Mouse (Mus musculus) embryonic fibroblast, embryonic 13.5 days (primary cell): ENCODE measurements around the gene Scrn2. TPM values are rescaled to one million over a fixed set of nuclear protein-coding genes. Genes with fewer than 3 reads are reported as not detected.

Experiments
- H3K27ac ChIP-seq: 2 replicates; pipeline ENCODE4 v1.5.1; 2012; ENCODE audit warnings: low read length, control low read depth, inconsistent platforms; ENCODE audit not compliant: insufficient read depth
- H3K4me1 ChIP-seq: 2 replicates; pipeline ENCODE4 v1.6.1; 2011; ENCODE audit warnings: low read length; ENCODE audit not compliant: control insufficient read depth, insufficient read depth
- H3K4me3 ChIP-seq: 2 replicates; pipeline ENCODE4 v1.5.1; 2011; ENCODE audit warnings: mild to moderate bottlenecking, control low read depth, low read length; ENCODE audit not compliant: insufficient read depth
- CTCF ChIP-seq: IDR thresholded peaks from 2 replicates; pipeline ENCODE4 v1.5.1; 2011; ENCODE audit warnings: mild to moderate bottlenecking, control low read depth, low read length, moderate library complexity, borderline replicate concordance; ENCODE audit not compliant: insufficient read depth
- POLR2A ChIP-seq: IDR thresholded peaks from 2 replicates; pipeline ENCODE4 v1.6.1; 2011; ENCODE audit warnings: low read depth, mild to moderate bottlenecking, control low read depth, low read length, moderate library complexity
- polyA plus RNA-seq: library from polyadenylated mRNA; stranded (reverse); fragments of >200 nt; gene quantifications from 2 replicates; pipeline ENCODE4 v1.2.4, GENCODE M21; 2011; ENCODE audit warnings: low read depth; ENCODE audit not compliant: missing spikeins, insufficient read length

The Scrn2 gene
- polyA plus RNA-seq, 1 experiment: 9.7 TPM

GRCm38 (mm10) chr11:97049492-97050085, 19.9 kb downstream of the Scrn2 start:
- TF ChIP-seq CTCF (no peak), POLR2A (0 out of 2 replicates have a peak, but pooled peaks have one; percentile 0)

GRCm38 (mm10) chr11:97050216-97050943, 20.6 kb downstream of the Scrn2 start, which contains the start of gene Osbpl7:
TSS of gene Osbpl7 (plus strand) at chr11:97050628.
- peaks cover 6% of the 10 kb centered on the region for H3K4me1 ChIP-seq
- H3K27ac ChIP-seq: no peak within 1 kb of the TSS
- H3K4me3 ChIP-seq: peak within 1 kb of the TSS; percentile 74
- TF ChIP-seq POLR2A (peak; percentile 96), CTCF (peak; percentile 60; the same call in 1 of the 2 replicates)

More at GRCm38 (mm10) chr11:97049492-97050085, 19.9 kb downstream of the Scrn2 start:
- no peak overlapping the region for H3K27ac ChIP-seq
- H3K4me1 ChIP-seq: peaks cover 6% of the 10 kb centered on the region
- no peak overlapping the region for H3K4me3 ChIP-seq

DNA sequence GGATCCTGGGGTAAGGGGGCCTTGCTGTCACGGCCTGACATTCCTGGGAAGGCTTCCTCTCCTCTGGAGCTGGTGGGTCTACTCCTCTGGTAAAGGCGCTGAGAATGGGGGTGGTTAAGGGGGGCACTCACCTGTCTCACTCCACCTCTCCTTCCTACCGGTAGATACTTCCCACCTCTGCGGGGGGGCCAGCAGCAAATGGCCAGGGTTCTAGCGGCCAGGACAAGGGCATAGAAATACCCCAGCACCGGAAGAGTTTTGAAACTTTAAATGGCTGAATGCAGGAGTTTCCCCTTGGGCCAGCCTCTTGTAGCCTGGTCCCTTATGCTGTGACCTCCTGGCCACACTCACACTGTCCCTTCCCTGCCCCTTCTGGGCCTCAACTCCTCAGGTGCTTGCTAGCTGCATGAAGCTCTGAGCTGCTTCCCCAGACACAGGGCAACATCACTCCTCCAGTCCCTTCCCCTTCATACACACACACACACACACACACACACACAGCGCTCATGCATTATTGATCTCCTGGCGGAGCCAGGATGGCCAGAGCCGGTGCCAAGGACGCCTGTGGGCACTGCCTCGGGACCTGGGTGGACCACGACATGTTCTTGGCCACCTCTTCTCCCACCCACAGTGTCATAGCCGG, 21.3 kb downstream of the Scrn2 start:
- no peak for TF ChIP-seq CTCF
- TF ChIP-seq POLR2A: no peak
- Histone ChIP-seq H3K4me3 (peak overlapping the region; percentile 74), H3K4me1 (peaks cover 6% of the 10 kb centered on the region), H3K27ac (no peak overlapping the region)

- TF ChIP-seq POLR2A: no peak
- TF ChIP-seq CTCF: no peak
- Histone ChIP-seq H3K4me1 (peaks cover 6% of the 10 kb centered on the region), H3K27ac (no peak overlapping the region), H3K4me3 (peak overlapping the region; percentile 11)
Observed at GRCm38 (mm10) chr11:97052219-97052646, 22.5 kb downstream of the Scrn2 start.

DNA sequence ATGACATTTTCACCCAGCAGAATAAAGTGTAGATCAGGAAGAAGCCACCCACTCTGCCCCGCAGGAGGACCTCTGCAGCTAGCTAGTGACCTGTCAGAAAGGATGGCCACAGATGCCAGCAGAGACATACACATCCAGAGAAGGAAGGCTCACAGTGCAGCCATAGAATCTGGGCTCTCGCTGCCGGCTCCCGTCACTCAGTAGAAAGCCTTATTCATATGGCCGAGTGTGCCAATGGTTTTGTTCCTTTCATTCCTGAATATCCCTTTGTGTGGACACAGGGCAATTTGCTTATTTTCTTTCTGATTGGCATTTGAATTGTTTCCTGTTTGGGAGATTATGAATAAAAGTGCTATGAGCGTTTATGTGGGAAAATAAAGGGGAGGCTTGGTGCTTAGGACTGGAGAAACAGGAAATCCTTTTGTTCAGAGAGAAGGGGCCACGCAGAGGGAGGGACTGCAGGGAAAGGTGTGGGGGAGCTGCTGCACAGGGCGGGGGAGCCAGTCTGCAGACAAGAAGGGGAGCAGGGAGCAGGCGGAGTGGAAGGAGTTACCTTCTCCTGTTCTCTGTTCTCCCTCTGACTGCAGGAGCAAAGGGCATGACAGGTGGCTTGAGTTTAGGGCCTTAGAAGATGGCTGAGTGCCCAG, 33.7 kb downstream of the Scrn2 start:
- TF ChIP-seq POLR2A (no peak), CTCF (no peak)
- Histone ChIP-seq H3K27ac (no peak overlapping the region), H3K4me1 (no peaks in the 10 kb centered on the region), H3K4me3 (no peak overlapping the region)

DNA sequence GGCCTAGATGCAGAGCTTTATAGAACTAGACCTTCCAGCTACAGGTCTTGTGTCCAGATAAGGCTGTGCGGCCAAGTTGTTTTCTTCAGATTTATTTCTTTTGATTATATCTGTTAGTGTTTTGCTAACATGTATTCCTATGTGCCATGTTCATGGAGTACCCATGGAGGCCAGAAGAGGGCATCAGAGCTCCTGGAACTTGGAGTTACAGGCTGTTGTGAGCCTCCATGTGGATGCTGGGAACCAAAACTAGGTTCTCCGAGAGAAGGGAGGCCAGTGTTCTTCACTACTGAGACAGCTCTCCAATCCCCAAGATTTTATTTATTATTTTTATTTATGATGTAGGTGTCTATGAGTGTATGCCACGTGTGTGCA, 34.2 kb downstream of the Scrn2 start:
- no peak for TF ChIP-seq POLR2A
- TF ChIP-seq CTCF: no peak
- Histone ChIP-seq H3K4me3 (no peak overlapping the region), H3K4me1 (no peaks in the 10 kb centered on the region), H3K27ac (no peak overlapping the region)

GRCm38 (mm10) chr11:97065538-97066295, 36.0 kb downstream of the Scrn2 start:
- Histone ChIP-seq H3K4me1 (no peaks in the 10 kb centered on the region), H3K27ac (no peak overlapping the region), H3K4me3 (no peak overlapping the region)
- TF ChIP-seq CTCF (no peak), POLR2A (no peak)

DNA sequence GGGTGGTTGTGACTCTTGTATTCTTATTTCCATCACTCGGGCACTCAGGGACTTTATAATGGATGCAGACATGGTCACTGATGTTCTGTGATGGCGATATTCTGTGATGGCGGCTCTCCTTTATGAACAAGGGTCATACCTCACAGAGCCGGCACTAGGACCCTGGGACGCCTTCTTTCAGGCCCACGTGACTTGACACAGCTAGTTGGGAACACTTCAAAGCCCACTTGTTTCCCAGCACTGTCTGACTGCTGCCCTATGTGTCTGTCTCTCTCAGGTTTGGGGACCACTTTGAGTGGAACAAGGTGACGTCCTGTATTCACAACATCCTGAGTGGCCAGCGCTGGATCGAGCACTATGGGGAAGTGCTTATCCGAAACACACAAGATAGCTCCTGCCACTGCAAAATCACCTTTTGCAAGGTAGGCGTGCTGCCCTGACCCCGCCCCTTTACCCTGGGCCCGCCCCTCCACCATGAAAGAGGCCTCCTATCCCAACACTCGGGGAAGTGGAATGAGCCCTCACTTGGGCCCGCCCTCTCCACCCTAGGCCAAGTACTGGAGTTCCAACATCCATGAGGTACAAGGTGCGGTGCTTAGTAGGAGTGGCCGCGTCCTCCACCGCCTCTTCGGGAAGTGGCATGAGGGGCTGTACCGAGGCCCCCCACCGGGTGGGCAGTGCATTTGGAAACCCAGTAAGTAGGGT, 37.1 kb downstream of the Scrn2 start:
- TF ChIP-seq CTCF: no peak
- TF ChIP-seq POLR2A: no peak
- Histone ChIP-seq H3K4me1 (no peaks in the 10 kb centered on the region), H3K27ac (no peak overlapping the region), H3K4me3 (no peak overlapping the region)
